ENCODE assay signal across 9 mouse cellular contexts in the genomic region with DNA sequence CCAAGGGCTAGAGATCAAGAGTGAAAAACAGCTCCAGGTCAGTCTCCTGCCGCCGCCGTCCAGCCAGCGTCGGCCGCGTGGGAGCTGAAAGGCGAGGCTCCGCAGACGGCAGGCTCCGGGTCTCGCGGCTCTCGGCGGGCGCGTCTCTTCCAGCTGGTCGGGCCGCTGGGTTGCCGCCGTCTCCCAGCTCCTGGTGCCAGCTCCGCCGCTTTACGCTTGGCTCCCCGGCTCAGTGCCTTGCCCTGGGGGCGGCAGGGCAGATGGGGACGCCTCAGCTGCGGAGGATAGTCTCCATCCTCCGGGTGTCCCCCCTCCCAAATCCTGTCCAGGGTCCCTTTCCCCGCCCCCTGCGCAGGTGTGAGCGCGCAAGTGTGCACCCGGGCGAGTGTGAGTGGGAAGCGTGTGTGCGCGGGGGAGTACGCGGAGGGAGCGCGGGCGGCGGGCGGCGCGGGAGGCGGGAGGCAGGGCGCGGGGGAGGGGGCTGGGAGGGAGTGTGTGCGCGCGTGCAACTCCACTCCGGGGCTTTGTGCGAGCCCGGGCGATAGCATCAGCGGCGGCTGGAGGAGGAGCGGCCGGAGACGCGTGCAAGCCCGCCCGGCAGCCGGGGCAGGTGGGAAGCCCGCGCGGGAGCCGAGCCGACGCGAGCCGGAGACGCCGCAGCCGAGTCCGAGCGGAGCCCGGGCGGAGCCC. TPM values are rescaled to one million over a fixed set of nuclear protein-coding genes. Genes with fewer than 3 reads are reported as not detected.
DNase-seq lines count a peak whose midpoint lies in the region; ATAC-seq and TF ChIP-seq lines count a peak whose summit lies in the region.
"Had no signal": no experiment of that assay in that cellular context is flagged by ENCODE, and none has a peak within 500 bp of the region (broad histone marks: within the 10 kb centered on the region; RNA-seq: fewer than 3 reads in every experiment).

No protein-coding gene starts in this region.

- H3K9me3 ChIP-seq in limb, embryonic 12.5 days, result no peaks in the 10 kb centered on the region
- H3K9me3 ChIP-seq: liver, embryonic 15.5 days had no signal

- under 1% methylated on average over 75 of the region's 81 CpGs for WGBS in limb, embryonic 12.5 days

- H3K36me3 ChIP-seq in limb, embryonic 12.5 days, result no peaks in the 10 kb centered on the region
- H3K36me3 ChIP-seq: liver, embryonic 15.5 days had no signal

- peak overlapping the region; percentile 59 for H3K4me2 ChIP-seq in limb, embryonic 12.5 days
- H3K4me2 ChIP-seq: liver, embryonic 15.5 days had no signal

- no peak for TF ChIP-seq CTCF in layer of hippocampus, adult 2 months (conservative IDR thresholded peaks at IDR 0.05)

- H3K27me3 ChIP-seq in limb, embryonic 12.5 days, result peaks cover 100% of the 10 kb centered on the region

- DNase-seq in adrenal gland, adult 2 months, result peak; percentile 27
- no peak for DNase-seq in adrenal gland, postnatal 4 days (ENCODE audit: low spot score in 2 of 2)
- DNase-seq in layer of hippocampus, adult 2 months (ENCODE audit: low spot score in 2 of 2), result peak in 1 of 2 experiments; percentile 44
- no peak for DNase-seq in layer of hippocampus, adult 9-10 months (ENCODE audit: low spot score)
- peak; percentile 51 for DNase-seq in right cerebral cortex, adult 18-20 months

- H3K27ac ChIP-seq in layer of hippocampus, adult 2 months, result peak overlapping the region; percentile 72
- H3K27ac ChIP-seq in limb, embryonic 12.5 days, result no peak overlapping the region
- H3K27ac ChIP-seq: liver, embryonic 15.5 days had no signal

- peaks cover 24% of the 10 kb centered on the region for H3K4me1 ChIP-seq in limb, embryonic 12.5 days (replicated peaks)
- H3K4me1 ChIP-seq: liver, embryonic 15.5 days had no signal

- H3K4me3 ChIP-seq in layer of hippocampus, adult 2 months, result peak overlapping the region; percentile 49
- H3K4me3 ChIP-seq in limb, embryonic 12.5 days (replicated peaks), result peak overlapping the region; percentile 36
- H3K4me3 ChIP-seq: liver, embryonic 15.5 days had no signal

- ATAC-seq in granulocyte monocyte progenitor cell, adult 5-6 weeks (replicated peaks; ENCODE audit: poor library complexity, severe bottlenecking), result 0 out of 2 replicates have a peak, but pooled peaks have one; percentile 27
- no peak for ATAC-seq in limb, embryonic 12.5 days (ENCODE audit: insufficient number of reproducible peaks, insufficient read depth, low FRiP score, low TSS enrichment, low read depth)
- no peak for ATAC-seq in erythroid progenitor cell, adult 5-6 weeks (replicated peaks; ENCODE audit: low FRiP score, poor library complexity, severe bottlenecking)

- H3K9ac ChIP-seq in limb, embryonic 12.5 days (replicated peaks), result no peak overlapping the region
- H3K9ac ChIP-seq: liver, embryonic 15.5 days had no signal

RNA-seq across cellular contexts. Expression of a gene that starts 0.5 kb away (rescaled TPM):
- total RNA-seq in adrenal gland, adult 2 months (2021), result under 1 TPM; 0.35 to 0.37 TPM
- 0.26 and 0.30 TPM in 2 replicates for polyA plus RNA-seq in adrenal gland, adult 2 months (2012; rRNA removed)
- under 1 TPM; 0.79 to 0.81 TPM for total RNA-seq in adrenal gland, postnatal 4 days (2021)
- total RNA-seq in layer of hippocampus, adult 2 months (2021), result 10 to 100 TPM; 24.8 to 25.3 TPM
- total RNA-seq in granulocyte monocyte progenitor cell, adult 5-6 weeks (2014; fragmentation: Nextera tagmentation), result not detected in 2 replicates
- not detected in 2 replicates for total RNA-seq in granulocyte monocyte progenitor cell, adult 5-6 weeks (2017)
- 0.06 TPM in 1 of 2 replicates, not detected in the other for polyA plus RNA-seq in limb, embryonic 12.5 days (2016; fragmentation: Nextera tagmentation; extraction: Ambion mirVana)
- total RNA-seq in erythroid progenitor cell, adult 5-6 weeks (2015; ENCODE audit: low replicate concordance), result not detected in 2 replicates
- total RNA-seq in erythroid progenitor cell, adult 5-6 weeks (2017; ENCODE audit: low replicate concordance), result not detected in 2 replicates
- polyA plus RNA-seq: liver, embryonic 15.5 days had no signal

Comparison
In these comparisons a context has a peak if more than half of its experiments do, and no peak if none do; other contexts are left out.
1. DNase-seq: peak in adrenal gland, adult 2 months (single experiment) and right cerebral cortex, adult 18-20 months (single experiment); none in adrenal gland, postnatal 4 days (0 of 2) and layer of hippocampus, adult 9-10 months (single experiment).
2. RNA of a gene that starts 0.5 kb away (total RNA-seq): 24.8 to 25.3 TPM in layer of hippocampus, adult 2 months; 0.79 to 0.81 TPM in adrenal gland, postnatal 4 days, 0.35 to 0.37 TPM in adrenal gland, adult 2 months, not detected in granulocyte monocyte progenitor cell, adult 5-6 weeks and not detected in erythroid progenitor cell, adult 5-6 weeks; every median in the first group is over 10 times any median in the second.